Mouse (Mus musculus) ES-E14 (cell line): ENCODE measurements around the gene Mst1r.

Experiments used
- CHD2 ChIP-seq: IDR thresholded peaks from 2 replicates; pipeline ENCODE4 v1.6.1; 2014; ENCODE audit warnings: mild to moderate bottlenecking, low read depth, low read length, inconsistent platforms
- HCFC1 ChIP-seq: IDR thresholded peaks from 2 replicates; pipeline ENCODE4 v1.6.1; 2012; ENCODE audit warnings: low read length, inconsistent platforms, borderline replicate concordance; ENCODE audit not compliant: insufficient read depth

DNA sequence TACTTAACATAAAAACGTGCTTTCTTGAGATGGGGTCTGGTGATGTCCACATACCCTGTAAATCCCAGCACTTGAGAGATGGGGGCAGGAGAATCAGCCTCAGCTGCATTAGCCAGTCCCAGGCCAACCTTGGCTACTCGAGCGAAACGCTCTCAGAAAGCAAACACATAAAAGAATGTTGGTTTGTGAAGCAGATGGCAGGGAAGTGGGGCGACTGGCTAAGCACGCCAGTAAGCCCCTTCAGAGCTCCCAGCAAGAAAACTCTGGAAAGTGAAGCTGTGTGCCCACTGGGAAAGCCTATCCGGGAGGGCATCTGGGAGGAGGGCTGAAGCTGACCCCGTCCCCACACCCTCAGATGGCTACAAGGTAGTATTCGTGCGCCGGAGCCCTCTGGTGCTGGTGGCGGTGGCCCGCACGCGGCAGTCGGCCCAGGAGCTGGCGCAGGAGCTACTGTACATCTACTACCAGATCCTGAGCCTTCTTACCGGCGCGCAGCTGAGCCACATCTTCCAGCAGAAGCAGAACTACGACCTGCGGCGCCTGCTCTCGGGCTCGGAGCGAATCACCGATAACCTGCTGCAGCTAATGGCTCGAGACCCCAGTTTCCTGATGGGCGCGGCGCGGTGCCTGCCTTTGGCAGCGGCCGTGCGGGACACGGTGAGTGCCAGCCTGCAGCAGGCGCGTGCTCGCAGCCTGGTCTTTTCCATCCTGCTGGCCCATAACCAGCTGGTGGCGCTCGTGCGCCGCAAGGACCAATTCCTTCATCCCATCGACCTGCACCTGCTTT is 5.6 kb upstream of the Mst1r start:
- TF ChIP-seq HCFC1 (no peak; the same call in 1 of the 2 replicates), CHD2 (no peak)
